Mouse (Mus musculus) bone marrow macrophage, adult 2 months (primary cell): ENCODE results near the gene Sumo3. TPM values are rescaled to one million over a fixed set of nuclear protein-coding genes. Genes with fewer than 3 reads are reported as not detected.

Experiments used
- H3K27ac ChIP-seq: 2 replicates; pipeline ENCODE4 v1.5.1; 2012; ENCODE audit warnings: low read depth, low read length; ENCODE audit not compliant: insufficient read depth
- H3K4me1 ChIP-seq: 2 replicates; pipeline ENCODE4 v1.6.1; 2012; ENCODE audit warnings: low read length; ENCODE audit not compliant: control insufficient read depth, insufficient read depth
- H3K4me3 ChIP-seq: 2 replicates; pipeline ENCODE4 v1.5.1; 2012; ENCODE audit warnings: mild to moderate bottlenecking, low read length, moderate library complexity; ENCODE audit not compliant: insufficient read depth
- CTCF ChIP-seq: IDR thresholded peaks from 2 replicates; pipeline ENCODE4 v1.5.1; 2012; ENCODE audit warnings: low read depth, mild to moderate bottlenecking, low read length, moderate library complexity
- POLR2A ChIP-seq: IDR thresholded peaks from 2 replicates; pipeline ENCODE4 v1.6.1; 2012; ENCODE audit warnings: mild to moderate bottlenecking, low read depth, low read length, borderline replicate concordance
- polyA plus RNA-seq: library from polyadenylated mRNA; stranded (reverse); fragments of >200 nt; gene quantifications from 2 replicates; pipeline ENCODE4 v1.2.4, GENCODE M21; 2012; ENCODE audit not compliant: missing spikeins, insufficient read depth, insufficient read length

Sumo3 gene
- polyA plus RNA-seq, 1 experiment: 203 TPM

- Histone ChIP-seq H3K4me1 (no peaks in the 10 kb centered on the region), H3K4me3 (no peak overlapping the region), H3K27ac (no peak overlapping the region)
- TF ChIP-seq CTCF (no peak), POLR2A (no peak)
Measured at GRCm38 (mm10) chr10:77569973-77570658, 35.8 kb upstream of the Sumo3 start.

DNA sequence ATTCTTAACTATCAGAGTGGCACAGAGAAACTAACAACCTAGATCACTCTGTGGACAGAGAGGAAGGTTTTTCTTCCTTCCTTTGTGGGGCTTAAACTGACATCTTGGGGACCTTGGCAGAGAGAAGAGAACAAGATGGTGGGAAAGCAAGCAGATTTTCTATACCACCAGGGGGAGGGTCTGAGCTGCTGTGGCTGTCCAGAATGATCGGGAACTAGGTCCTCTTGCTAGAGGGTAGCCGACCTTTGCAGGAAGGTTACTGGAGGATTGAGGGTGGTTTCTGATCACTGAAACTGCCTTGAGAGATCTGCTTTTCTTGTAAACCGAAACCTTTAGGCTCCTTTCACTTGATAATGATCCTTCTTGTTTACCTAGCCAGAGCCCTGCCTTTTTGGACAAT is 33.7 kb upstream of the Sumo3 start:
- TF ChIP-seq POLR2A: no peak
- TF ChIP-seq CTCF: no peak
- no peak overlapping the region for H3K4me3 ChIP-seq
- no peak overlapping the region for H3K27ac ChIP-seq
- no peaks in the 10 kb centered on the region for H3K4me1 ChIP-seq

- Histone ChIP-seq H3K4me3 (no peak overlapping the region), H3K4me1 (no peaks in the 10 kb centered on the region), H3K27ac (no peak overlapping the region)
- TF ChIP-seq POLR2A (no peak), CTCF (no peak)
Measured at GRCm38 (mm10) chr10:77573162-77573561, 32.7 kb upstream of the Sumo3 start.

GRCm38 (mm10) chr10:77580027-77580920 is 25.6 kb upstream of the Sumo3 start:
- no peak overlapping the region for H3K27ac ChIP-seq
- H3K4me3 ChIP-seq: no peak overlapping the region
- TF ChIP-seq CTCF (no peak), POLR2A (no peak)
- H3K4me1 ChIP-seq: peaks cover 15% of the 10 kb centered on the region

DNA sequence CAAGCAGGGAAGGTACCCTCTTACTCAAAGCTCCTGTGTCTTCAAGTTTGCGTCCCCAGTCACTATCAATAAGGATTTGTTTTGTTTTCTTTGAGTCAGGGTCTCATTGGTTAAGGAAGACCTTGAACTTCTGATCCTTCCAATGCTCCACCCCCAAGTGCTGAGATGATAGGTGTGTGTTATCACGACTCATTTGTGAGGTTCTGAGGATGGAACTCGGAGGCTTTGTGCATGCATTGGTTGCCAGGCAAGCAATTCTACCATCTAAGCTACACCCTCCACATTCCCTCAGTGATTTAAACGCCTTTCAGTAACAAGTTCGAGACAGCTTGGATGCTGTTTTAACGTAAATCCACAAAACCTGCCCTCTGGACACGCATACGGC is 24.9 kb upstream of the Sumo3 start:
- Histone ChIP-seq H3K4me1 (peaks cover 15% of the 10 kb centered on the region), H3K4me3 (peak overlapping the region; percentile 44), H3K27ac (peak overlapping the region; percentile 28; the same call in 1 of the 2 replicates)
- TF ChIP-seq CTCF (no peak), POLR2A (no peak)

- TF ChIP-seq CTCF (no peak), POLR2A (peak; percentile 82)
- Histone ChIP-seq H3K4me1 (peaks cover 15% of the 10 kb centered on the region), H3K27ac (peak within 1 kb of the TSS; percentile 64)
Measured at GRCm38 (mm10) chr10:77581408-77582284, 24.3 kb upstream of the Sumo3 start, which contains the start of gene Pttg1ip. Gene Pttg1ip, plus strand, starts transcription at chr10:77581720.

GRCm38 (mm10) chr10:77582285-77582618 is 23.6 kb upstream of the Sumo3 start:
- TF ChIP-seq POLR2A: no peak
- TF ChIP-seq CTCF: no peak
- Histone ChIP-seq H3K27ac (peak overlapping the region; percentile 64; the same call in 1 of the 2 replicates), H3K4me3 (peak overlapping the region; percentile 80), H3K4me1 (peaks cover 15% of the 10 kb centered on the region)

More at GRCm38 (mm10) chr10:77581408-77582284, 24.3 kb upstream of the Sumo3 start, which contains the start of gene Pttg1ip:
- H3K4me3 ChIP-seq: peak within 1 kb of the TSS; percentile 80

DNA sequence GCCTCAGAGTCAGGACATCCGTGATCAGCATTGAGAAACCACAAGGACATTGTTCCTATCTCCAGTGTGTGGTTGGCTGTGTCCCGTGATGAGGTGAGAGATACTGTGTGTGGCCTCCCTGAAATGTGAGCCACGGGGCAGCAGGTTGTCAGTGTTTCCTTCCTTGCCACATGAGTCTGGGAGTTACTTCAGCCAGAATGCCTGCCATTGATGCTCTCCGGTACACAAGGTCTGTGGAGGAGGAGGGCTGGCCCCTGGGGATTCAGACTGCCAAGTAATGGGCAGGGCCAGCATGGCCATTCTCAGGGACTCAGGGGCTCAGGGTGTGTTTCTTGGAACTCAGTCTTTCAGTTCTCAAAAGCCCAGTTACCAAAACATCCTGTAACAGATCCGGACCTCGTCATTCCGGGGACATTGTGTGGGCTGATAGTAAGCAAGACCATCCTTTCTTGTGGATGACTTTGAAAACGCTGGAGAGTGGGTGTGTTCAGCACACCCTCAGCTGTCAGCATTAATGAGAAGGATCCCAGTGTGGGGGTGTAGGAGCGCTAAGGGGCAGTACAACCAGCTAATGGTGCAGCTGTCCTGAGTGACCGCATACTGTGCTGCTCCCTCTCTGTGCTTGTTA is 22.0 kb upstream of the Sumo3 start:
- TF ChIP-seq POLR2A: no peak
- no peak overlapping the region for H3K27ac ChIP-seq
- peaks cover 15% of the 10 kb centered on the region for H3K4me1 ChIP-seq
- no peak overlapping the region for H3K4me3 ChIP-seq

- TF ChIP-seq POLR2A: no peak
- no peak for TF ChIP-seq CTCF
- Histone ChIP-seq H3K27ac (no peak overlapping the region), H3K4me3 (no peak overlapping the region), H3K4me1 (peaks cover 12% of the 10 kb centered on the region)
Measured at GRCm38 (mm10) chr10:77586637-77587036, 19.3 kb upstream of the Sumo3 start.
